Mouse (Mus musculus): ENCODE measurements around the gene 3110021N24Rik.
"Not testable (repeated sequence)": the region's sequence is repeated elsewhere in the genome, so short reads cannot be mapped to it uniquely, and the experiment has no call there.

Gene 3110021N24Rik

DNA sequence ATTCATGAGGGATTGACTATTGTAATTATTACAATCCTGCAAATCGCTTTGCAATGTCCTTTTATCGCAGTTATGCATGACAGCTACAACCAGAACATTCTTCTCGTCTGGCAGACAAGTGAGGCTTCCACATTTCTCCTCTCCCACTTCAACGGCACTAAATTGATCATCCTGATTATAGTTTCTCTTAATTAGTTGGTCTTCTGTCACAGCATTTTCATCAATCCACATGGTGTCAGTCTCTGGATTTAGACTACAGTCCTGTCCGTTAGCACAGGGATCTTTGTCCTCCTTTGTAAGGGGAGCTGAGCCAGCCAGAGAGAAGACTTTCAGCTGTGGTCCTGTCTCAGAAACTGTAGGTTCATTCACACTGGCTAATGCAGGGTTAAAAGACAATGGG lies at the start of gene 3110021N24Rik:
TSS of gene 3110021N24Rik (plus strand) at position 301 of the 400 bp plus-strand sequence.
- DNase-seq (ENCODE audit: low spot score), result no peak

DNA sequence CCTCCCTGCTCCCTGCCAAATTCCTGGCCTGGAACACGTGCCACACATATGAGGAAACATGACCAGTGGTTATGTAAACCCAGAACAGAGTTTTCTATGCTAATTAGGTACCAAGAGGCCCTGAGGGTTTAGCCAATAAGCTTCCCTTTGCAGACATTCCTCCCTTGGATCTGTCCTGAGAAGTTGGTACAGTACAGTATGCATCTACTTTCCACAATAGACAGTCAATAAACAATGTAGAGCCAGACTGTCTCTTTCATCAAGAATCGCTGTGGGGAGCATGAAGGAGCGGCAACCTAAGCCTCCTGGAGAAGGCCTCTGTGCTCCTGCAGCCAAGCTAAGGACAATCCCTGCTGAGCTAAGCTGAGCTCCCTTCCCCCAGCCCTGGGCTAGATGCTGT lies 33.3 kb upstream of the 3110021N24Rik start:
- no peak for DNase-seq (ENCODE audit: low spot score)

- not testable (repeated sequence) for DNase-seq (ENCODE audit: low spot score)
Measured at GRCm38 (mm10) chr4:108687098-108687497, 32.4 kb upstream of the 3110021N24Rik start.

DNA sequence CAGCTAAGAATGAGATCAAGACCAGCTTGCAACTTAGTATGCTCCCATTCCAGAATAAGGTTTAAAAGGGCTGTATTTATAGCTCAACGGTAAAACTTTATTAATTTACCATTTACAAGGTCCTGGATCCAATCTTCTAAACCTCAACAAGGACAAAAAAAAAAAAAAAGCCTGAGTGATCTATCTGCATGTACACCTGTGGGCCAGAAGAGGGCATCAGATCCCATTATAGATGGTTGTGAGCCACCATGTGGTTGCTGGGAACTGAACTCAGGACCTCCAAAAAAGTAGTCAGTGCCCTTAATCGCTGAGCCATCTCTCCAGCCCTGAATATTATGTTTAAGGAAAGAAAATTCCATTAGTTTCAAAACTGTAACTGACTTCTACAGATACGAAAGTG lies 29.0 kb upstream of the 3110021N24Rik start:
- DNase-seq (ENCODE audit: low spot score), result no peak

DNA sequence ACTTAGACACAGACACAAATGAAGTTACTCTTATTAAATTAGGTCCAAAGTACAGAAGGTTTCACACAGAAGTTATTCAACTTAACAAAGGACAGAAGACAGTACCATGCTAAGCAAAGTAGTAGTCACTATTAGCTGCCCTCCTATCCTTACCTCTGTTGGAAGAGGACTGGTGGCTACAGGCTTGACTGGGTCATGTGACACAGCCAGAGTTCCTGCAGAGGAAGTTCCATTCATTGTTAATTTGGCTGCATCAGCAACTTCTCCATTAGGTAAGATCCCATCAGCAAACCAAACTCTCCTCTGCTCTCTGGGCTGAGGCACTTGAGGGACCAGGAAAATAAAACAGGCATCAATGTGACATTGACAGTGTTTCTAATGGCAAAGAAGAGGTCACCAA lies 28.0 kb upstream of the 3110021N24Rik start:
- no peak for DNase-seq (ENCODE audit: low spot score)

DNA sequence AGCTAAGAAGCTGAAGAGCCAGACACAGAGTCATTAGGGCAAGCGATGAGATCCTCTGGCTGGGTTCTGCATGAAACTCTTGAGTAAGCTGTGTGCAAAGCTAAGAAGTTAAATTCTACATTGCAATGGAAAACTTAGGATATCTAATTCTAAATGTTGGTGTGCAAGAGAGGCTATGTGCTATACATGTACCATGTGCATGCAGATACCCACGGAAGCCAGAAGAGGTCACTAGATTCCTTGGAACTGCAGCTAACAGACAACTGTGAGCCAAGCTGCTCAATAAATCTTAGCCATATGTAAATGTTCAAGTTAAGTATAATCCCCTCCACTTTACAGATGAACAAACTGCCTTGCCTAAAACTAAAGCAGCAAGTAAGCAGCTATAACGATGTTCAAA lies 22.5 kb upstream of the 3110021N24Rik start:
- DNase-seq (ENCODE audit: low spot score), result peak; percentile 7

DNA sequence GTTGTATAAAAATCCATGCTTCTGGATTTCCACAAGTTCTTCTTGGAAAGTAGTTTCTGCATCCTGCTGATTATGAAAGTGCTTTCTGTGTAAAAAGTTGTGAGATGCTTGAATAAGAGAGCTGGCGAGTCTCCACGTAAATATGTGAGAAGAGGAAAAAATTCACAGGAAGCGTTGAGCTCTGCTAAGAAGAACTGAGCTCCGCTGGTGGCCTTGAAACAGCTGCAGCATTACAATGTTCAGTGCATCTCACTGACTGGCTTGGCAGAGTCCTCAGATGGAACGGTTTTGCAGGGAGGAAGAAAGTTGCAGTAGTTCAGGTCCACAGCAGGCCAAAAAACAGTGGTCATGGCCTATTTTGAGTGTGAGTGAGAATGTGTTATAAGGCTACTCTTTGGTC lies 11.2 kb upstream of the 3110021N24Rik start:
- DNase-seq (ENCODE audit: low spot score), result no peak

DNA sequence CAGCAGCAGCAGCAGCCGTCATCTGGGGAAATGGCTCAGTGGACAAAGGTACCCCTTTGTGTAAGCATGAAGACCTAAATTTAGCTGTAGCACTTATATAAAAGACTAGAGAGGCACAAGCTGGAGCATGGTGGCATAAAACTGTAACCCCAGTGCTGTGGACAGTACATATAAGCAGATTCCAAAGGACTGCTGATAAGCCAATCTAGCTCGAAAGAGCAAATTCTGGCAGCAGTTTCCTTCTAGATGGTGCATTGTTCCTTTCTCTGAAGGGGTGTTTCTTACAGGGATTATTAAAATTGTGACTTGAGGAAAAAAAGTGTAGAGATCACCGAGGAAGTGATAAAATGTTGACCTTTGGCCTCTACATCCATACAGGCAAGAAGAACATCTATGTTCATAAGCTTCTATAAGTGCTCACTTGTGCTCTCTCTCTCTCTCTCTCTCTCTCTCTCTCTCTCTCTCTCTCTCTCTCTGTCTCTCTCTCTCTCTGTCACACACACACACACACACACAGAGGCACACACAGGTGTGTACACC lies 1.9 kb downstream of the 3110021N24Rik start:
- DNase-seq (ENCODE audit: low spot score), result no peak

- DNase-seq (ENCODE audit: low spot score), result no peak
Measured at GRCm38 (mm10) chr4:108724102-108724501, 4.7 kb downstream of the 3110021N24Rik start.

- no peak for DNase-seq (ENCODE audit: low spot score)
Measured at GRCm38 (mm10) chr4:108730450-108730849, 11.0 kb downstream of the 3110021N24Rik start.

DNA sequence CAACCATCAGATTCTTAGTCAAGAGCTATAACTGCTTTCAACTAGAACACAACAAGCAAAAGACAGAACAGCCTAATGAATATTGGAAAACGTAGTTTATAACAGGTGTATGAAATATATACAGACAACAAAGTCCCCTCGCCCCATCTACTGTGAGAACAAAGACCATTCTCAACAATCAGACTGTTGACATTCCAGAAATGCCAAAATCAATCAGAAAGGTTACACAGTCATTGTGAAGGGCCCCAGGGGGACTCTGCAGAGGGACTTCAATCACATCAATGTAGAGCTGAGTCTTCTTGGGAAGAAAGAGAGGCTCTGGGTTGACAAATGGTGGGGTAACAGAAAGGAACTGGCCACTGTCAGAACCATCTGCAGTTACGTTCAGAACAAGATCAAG lies 12.1 kb downstream of the 3110021N24Rik start:
- no peak for DNase-seq (ENCODE audit: low spot score)

GRCm38 (mm10) chr4:108746160-108746873 lies 26.9 kb downstream of the 3110021N24Rik start:
- no peak for DNase-seq (ENCODE audit: low spot score)

- DNase-seq (ENCODE audit: low spot score), result no peak
Measured at GRCm38 (mm10) chr4:108759583-108759982, 40.1 kb downstream of the 3110021N24Rik start.

GRCm38 (mm10) chr4:108768527-108768926 lies 49.1 kb downstream of the 3110021N24Rik start:
- no peak for DNase-seq (ENCODE audit: low spot score)

- peak; percentile 58 for DNase-seq (ENCODE audit: low spot score)
Measured at GRCm38 (mm10) chr4:108779763-108780056, 60.3 kb downstream of the 3110021N24Rik start.

- peak; percentile 73 for DNase-seq (ENCODE audit: low spot score)
Measured at GRCm38 (mm10) chr4:108780057-108780863, 60.8 kb downstream of the 3110021N24Rik start, which contains the start of gene Zfyve9. Zfyve9 (minus strand) TSS chr4:108780798.

- DNase-seq (ENCODE audit: low spot score), result no peak
Measured at GRCm38 (mm10) chr4:108780864-108781205, 61.4 kb downstream of the 3110021N24Rik start.

GRCm38 (mm10) chr4:108781596-108781995 lies 62.1 kb downstream of the 3110021N24Rik start:
- peak; percentile 5 for DNase-seq (ENCODE audit: low spot score)

GRCm38 (mm10) chr4:108782421-108783085 lies 63.1 kb downstream of the 3110021N24Rik start:
- peak; percentile 17 for DNase-seq (ENCODE audit: low spot score)

- no peak for DNase-seq (ENCODE audit: low spot score)
Measured at GRCm38 (mm10) chr4:108789258-108789936, 69.9 kb downstream of the 3110021N24Rik start.

- DNase-seq (ENCODE audit: low spot score), result no peak
Measured at GRCm38 (mm10) chr4:108790507-108790906, 71.1 kb downstream of the 3110021N24Rik start.

DNA sequence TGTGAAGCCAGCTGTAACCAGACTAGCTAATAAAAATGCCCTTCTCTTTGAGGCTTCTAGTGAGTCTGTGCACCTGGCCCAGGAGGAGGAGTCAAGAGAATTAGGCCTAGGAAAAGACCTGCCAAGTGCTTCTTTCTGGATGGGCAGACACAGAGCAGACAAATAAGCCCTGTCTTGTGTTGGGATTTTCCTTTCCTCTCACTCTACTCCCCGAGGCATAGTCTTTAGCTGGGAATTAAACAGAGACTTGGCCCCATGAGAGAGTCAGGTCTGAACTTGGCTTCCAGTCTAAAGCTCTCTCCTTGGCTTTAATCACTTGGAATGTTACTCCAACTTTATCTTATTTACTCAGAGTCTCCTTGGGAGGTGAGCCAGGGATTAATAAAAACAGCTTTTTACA lies 74.5 kb downstream of the 3110021N24Rik start:
- DNase-seq (ENCODE audit: low spot score), result no peak

Measured in MN1 (cell line).